Mouse (Mus musculus) liver, embryonic 14.5 days (tissue): ENCODE data around the gene Cxcr5.

ENCODE experiments used
- CTCF ChIP-seq: IDR thresholded peaks from 2 replicates; pipeline ENCODE4 v1.5.1; 2016; ENCODE audit warnings: antibody characterized with exemption, low read depth, control low read depth
- EP300 ChIP-seq: IDR thresholded peaks from 2 replicates; pipeline ENCODE4 v1.6.1; 2016; ENCODE audit warnings: antibody characterized with exemption, low read depth

GRCm38 (mm10) chr9:44539816-44540421 lies 21.8 kb downstream of the Cxcr5 start:
- no peak for TF ChIP-seq CTCF
- TF ChIP-seq EP300: no peak
